Mouse (Mus musculus): ENCODE measurements at regions not wholly inside any gene's neighbourhood (a gene's known extent, or its start where the extent isn't known, plus 50 kb on each side); places are given as distances from the start of the nearest gene placed in this dataset.

DNA sequence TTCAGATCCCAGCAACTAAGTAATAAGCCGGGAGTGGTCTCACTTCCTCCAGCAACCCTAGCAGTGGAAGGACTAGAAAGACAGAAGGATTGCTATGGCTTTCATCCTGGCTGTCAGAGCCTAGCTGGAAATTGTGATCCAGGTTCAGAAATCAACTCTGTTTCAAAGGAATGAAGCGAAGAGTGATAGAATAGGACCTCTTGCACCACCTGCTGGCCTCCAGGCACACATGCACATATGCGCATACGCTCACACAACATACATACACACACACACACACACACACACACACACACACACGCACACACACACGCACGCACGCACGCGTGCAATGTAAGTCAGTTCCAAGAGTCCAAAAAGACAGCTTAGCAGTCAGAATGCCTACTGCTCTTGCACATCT, 147.1 kb downstream of the Gsdmc2 start:
- H3K9ac ChIP-seq (replicated peaks; ENCODE audit: low read length), result no peak overlapping the region
- H3K4me1 ChIP-seq (ENCODE audit: control insufficient read depth, insufficient read depth, low read length), result no peaks in the 10 kb centered on the region
- no peak overlapping the region for H3K27ac ChIP-seq (replicated peaks; ENCODE audit: low read depth, low read length)
- H3K36me3 ChIP-seq (replicated peaks; ENCODE audit: control insufficient read depth, insufficient read depth, low read depth, low read length), result no peaks in the 10 kb centered on the region
- WGBS, result 90% methylated on average over 10 of the region's 10 CpGs
- DNase-seq (ENCODE audit: low spot score), result no peak
- H3K9me3 ChIP-seq (replicated peaks; ENCODE audit: control insufficient read depth, low read length), result no peaks in the 10 kb centered on the region
- no peak overlapping the region for H3K4me3 ChIP-seq (ENCODE audit: low read depth, low read length)
- no peak overlapping the region for H3K4me2 ChIP-seq (ENCODE audit: low read depth, low read length)
- no peaks in the 10 kb centered on the region for H3K27me3 ChIP-seq (ENCODE audit: control insufficient read depth, insufficient read depth, low read length)
- ATAC-seq (replicated peaks; ENCODE audit: insufficient number of reproducible peaks, low FRiP score, low TSS enrichment, low read depth), result no peak

DNA sequence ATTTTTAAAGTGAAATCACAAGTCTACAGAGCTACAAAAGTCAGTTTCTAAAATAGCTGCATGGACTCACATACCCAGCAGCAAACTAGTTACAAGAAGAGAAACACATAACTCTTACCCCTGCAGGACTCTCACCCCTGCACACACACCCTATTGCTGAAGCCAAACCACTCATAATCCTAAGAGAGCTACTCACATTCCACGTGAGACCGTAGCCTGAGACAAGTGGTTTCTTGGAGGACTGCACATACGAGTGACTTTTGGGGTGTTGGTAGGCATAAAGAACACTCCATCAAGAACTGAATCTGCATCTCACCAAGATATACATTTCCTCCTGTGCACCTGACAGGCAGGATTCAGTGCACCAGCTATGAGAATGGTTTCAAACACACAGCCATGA, 150.8 kb downstream of the Gsdmc2 start:
- Histone ChIP-seq H3K4me3 (ENCODE audit: low read depth, low read length) (no peak overlapping the region), H3K27ac (replicated peaks; ENCODE audit: low read depth, low read length) (no peak overlapping the region), H3K9me3 (replicated peaks; ENCODE audit: control insufficient read depth, low read length) (no peaks in the 10 kb centered on the region), H3K27me3 (ENCODE audit: control insufficient read depth, insufficient read depth, low read length) (no peaks in the 10 kb centered on the region), H3K9ac (replicated peaks; ENCODE audit: low read length) (no peak overlapping the region), H3K36me3 (replicated peaks; ENCODE audit: control insufficient read depth, insufficient read depth, low read depth, low read length) (no peaks in the 10 kb centered on the region), H3K4me2 (ENCODE audit: low read depth, low read length) (no peak overlapping the region), H3K4me1 (ENCODE audit: control insufficient read depth, insufficient read depth, low read length) (no peaks in the 10 kb centered on the region)
- DNase-seq (ENCODE audit: low spot score) (no peak), ATAC-seq (replicated peaks; ENCODE audit: insufficient number of reproducible peaks, low FRiP score, low TSS enrichment, low read depth) (no peak)
- WGBS, result 81% methylated on average over 3 of the region's 3 CpGs

DNA sequence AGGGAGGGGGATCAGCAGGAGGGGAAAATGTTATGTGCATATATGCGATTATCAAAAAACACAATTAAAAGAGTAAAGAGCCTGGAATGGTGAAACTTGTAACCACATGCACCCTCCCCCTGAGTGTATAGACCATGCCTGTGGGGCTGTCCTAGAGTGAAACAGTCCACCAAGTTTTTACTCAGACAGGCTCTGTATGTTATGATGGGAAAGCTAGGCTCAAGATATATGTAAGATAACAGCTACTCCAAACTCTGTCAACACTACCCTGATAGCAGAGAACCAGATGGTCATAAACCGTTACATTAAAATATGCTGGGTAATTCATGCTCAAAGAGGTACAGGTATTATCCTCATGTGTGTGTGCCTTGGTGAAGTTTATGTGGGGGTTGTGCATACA, 151.4 kb downstream of the Gsdmc2 start:
- ATAC-seq (replicated peaks; ENCODE audit: insufficient number of reproducible peaks, low FRiP score, low TSS enrichment, low read depth) (no peak), DNase-seq (ENCODE audit: low spot score) (no peak)
- no peaks in the 10 kb centered on the region for H3K9me3 ChIP-seq (replicated peaks; ENCODE audit: control insufficient read depth, low read length)
- no peak overlapping the region for H3K27ac ChIP-seq (replicated peaks; ENCODE audit: low read depth, low read length)
- no peak overlapping the region for H3K9ac ChIP-seq (replicated peaks; ENCODE audit: low read length)
- H3K4me3 ChIP-seq (ENCODE audit: low read depth, low read length), result no peak overlapping the region
- no peaks in the 10 kb centered on the region for H3K4me1 ChIP-seq (ENCODE audit: control insufficient read depth, insufficient read depth, low read length)
- H3K27me3 ChIP-seq (ENCODE audit: control insufficient read depth, insufficient read depth, low read length), result no peaks in the 10 kb centered on the region
- 86% methylated on average over 2 of the region's 2 CpGs for WGBS
- no peak overlapping the region for H3K4me2 ChIP-seq (ENCODE audit: low read depth, low read length)
- H3K36me3 ChIP-seq (replicated peaks; ENCODE audit: control insufficient read depth, insufficient read depth, low read depth, low read length), result no peaks in the 10 kb centered on the region

DNA sequence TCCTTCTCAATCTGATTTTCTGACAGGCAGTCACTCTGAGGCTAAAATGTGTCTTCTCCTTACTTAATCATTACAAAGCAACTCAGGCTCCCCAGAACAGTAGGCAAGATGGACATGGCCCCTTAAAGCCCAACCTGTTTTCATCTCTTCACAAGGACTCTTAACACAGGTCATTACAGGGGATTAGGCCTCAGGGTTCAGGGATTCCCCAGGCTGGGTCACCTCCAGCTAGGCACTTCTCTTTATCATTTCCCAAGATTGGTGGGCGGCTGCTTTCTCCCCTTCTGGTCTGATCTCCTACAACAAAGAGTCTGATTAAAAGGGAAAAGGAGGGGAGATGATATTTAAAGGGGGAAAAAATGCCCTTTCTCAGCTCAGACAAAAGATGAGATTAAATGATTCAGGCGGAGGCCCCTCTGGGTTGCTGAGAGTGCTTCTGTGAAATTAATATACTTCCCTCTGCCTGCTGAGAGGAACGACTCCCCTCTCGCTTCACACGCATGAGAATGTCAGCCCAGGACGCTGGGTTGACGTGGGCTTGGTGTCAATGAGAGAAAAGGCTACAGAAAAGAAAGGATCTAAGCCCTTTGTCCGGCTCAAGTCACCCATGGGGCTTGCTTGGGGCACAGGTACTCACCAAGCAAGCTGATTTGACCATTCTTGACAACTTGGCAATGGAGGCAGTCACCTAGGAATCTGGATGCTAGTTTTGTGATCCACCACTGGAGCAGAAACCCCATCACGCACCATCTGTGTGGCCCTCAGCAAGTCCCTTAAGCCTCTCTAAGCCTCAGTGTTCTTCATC, 152.3 kb downstream of the Gsdmc2 start:
- Histone ChIP-seq H3K27me3 (ENCODE audit: control insufficient read depth, insufficient read depth, low read length) (no peaks in the 10 kb centered on the region), H3K36me3 (replicated peaks; ENCODE audit: control insufficient read depth, insufficient read depth, low read depth, low read length) (no peaks in the 10 kb centered on the region), H3K4me1 (ENCODE audit: control insufficient read depth, insufficient read depth, low read length) (no peaks in the 10 kb centered on the region), H3K27ac (replicated peaks; ENCODE audit: low read depth, low read length) (no peak overlapping the region), H3K9me3 (replicated peaks; ENCODE audit: control insufficient read depth, low read length) (no peaks in the 10 kb centered on the region), H3K4me3 (ENCODE audit: low read depth, low read length) (no peak overlapping the region), H3K9ac (replicated peaks; ENCODE audit: low read length) (no peak overlapping the region), H3K4me2 (ENCODE audit: low read depth, low read length) (no peak overlapping the region)
- DNase-seq (ENCODE audit: low spot score) (peak; percentile 27), ATAC-seq (replicated peaks; ENCODE audit: insufficient number of reproducible peaks, low FRiP score, low TSS enrichment, low read depth) (peak; percentile 82)
- WGBS, result 24% methylated on average over 9 of the region's 9 CpGs

DNA sequence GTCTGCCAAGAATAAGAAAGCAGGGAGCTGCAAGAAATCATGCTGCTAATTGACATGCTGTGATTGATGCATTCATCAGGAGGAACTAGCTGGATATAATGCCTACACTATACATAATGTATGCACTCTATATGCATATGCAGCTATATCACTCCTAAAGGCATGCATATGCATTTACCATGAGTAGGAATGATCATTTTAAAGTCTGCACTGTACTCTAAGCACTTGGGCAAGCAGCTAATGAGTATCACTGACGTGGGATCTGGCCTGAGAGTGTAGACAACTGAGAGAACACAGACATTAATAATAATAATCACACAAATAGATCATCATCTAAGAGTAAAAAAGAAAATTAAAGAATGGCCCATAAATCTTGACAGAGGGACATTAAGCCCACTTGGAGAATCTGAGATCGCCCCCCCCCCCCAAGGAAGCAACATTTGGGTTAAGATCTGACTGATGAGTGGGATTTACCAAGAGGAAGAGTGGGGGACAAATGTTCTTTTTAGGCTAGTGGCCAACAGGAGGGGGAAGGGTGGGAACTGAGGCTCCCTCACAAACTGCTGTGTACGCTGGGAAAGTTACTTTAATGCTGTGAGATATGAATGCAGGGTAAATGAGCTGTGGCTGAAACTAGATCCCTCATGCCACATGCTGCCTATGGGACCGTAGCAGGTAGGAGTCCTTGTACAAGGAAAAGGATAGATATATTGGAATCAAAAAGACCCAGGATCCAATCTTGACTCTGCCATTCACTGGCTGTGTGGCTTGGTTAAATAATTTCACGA, 155.0 kb downstream of the Gsdmc2 start:
- Histone ChIP-seq H3K27me3 (ENCODE audit: control insufficient read depth, insufficient read depth, low read length) (no peaks in the 10 kb centered on the region), H3K27ac (replicated peaks; ENCODE audit: low read depth, low read length) (no peak overlapping the region), H3K4me1 (ENCODE audit: control insufficient read depth, insufficient read depth, low read length) (no peaks in the 10 kb centered on the region), H3K4me3 (ENCODE audit: low read depth, low read length) (no peak overlapping the region), H3K4me2 (ENCODE audit: low read depth, low read length) (no peak overlapping the region), H3K9ac (replicated peaks; ENCODE audit: low read length) (no peak overlapping the region), H3K9me3 (replicated peaks; ENCODE audit: control insufficient read depth, low read length) (no peaks in the 10 kb centered on the region), H3K36me3 (replicated peaks; ENCODE audit: control insufficient read depth, insufficient read depth, low read depth, low read length) (no peaks in the 10 kb centered on the region)
- ATAC-seq (replicated peaks; ENCODE audit: insufficient number of reproducible peaks, low FRiP score, low TSS enrichment, low read depth) (no peak), DNase-seq (ENCODE audit: low spot score) (no peak)
- WGBS, result 69% methylated on average over 5 of the region's 5 CpGs

DNA sequence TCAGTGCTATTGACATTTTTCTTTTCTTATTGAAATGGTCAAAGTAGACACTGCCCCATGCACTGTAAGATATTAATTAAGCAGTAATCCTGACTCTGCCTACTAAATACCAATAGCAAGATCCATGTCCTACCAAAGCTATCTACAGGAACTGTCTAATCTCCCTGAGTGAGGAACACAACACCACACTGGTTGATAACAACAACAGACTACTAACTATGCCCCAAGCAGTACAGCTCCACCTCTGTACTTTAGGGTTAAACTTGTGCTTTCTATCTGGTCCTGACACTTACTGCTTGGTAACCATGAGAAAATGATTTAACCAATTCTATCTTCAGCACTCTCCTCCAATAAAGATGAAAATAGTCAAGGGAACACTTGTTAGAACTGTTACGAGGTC, 157.1 kb downstream of the Gsdmc2 start:
- Histone ChIP-seq H3K27ac (replicated peaks; ENCODE audit: low read depth, low read length) (no peak overlapping the region), H3K36me3 (replicated peaks; ENCODE audit: control insufficient read depth, insufficient read depth, low read depth, low read length) (no peaks in the 10 kb centered on the region), H3K9ac (replicated peaks; ENCODE audit: low read length) (no peak overlapping the region), H3K4me1 (ENCODE audit: control insufficient read depth, insufficient read depth, low read length) (no peaks in the 10 kb centered on the region), H3K4me3 (ENCODE audit: low read depth, low read length) (no peak overlapping the region), H3K4me2 (ENCODE audit: low read depth, low read length) (no peak overlapping the region), H3K9me3 (replicated peaks; ENCODE audit: control insufficient read depth, low read length) (no peaks in the 10 kb centered on the region), H3K27me3 (ENCODE audit: control insufficient read depth, insufficient read depth, low read length) (no peaks in the 10 kb centered on the region)
- 93% methylated on average over 1 of the region's 1 CpGs for WGBS
- ATAC-seq (replicated peaks; ENCODE audit: insufficient number of reproducible peaks, low FRiP score, low TSS enrichment, low read depth) (no peak), DNase-seq (ENCODE audit: low spot score) (no peak)

DNA sequence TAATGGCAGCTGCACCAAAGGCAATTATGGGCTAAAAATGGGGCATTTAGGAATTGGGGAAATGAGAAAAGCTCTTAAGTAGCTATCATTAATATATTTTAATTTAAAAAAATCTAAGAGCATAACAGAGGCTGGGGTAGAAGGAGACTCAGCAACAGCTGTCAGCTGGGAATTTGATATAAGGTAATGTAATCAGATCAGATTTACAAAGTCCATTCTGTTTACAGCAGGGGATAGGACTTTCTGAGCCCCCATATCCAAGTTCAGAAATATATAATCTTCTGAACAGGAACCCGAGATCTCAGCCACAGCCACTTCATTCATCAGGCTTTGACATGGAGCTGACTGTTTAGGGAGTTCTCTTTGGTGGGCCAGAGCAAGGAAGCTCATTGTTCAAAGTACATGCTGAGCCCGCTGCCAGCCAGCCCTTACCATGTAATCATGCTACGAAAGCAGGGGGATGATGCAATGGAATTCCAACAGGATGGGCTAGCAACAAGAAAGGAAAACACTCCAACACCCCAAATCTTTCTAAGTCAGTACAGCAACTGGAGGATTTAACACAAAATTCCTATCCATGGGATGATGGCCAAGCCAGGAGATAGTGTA, 157.9 kb downstream of the Gsdmc2 start:
- DNase-seq (ENCODE audit: low spot score), result no peak
- Histone ChIP-seq H3K9me3 (replicated peaks; ENCODE audit: control insufficient read depth, low read length) (no peaks in the 10 kb centered on the region), H3K9ac (replicated peaks; ENCODE audit: low read length) (no peak overlapping the region), H3K36me3 (replicated peaks; ENCODE audit: control insufficient read depth, insufficient read depth, low read depth, low read length) (no peaks in the 10 kb centered on the region), H3K27ac (replicated peaks; ENCODE audit: low read depth, low read length) (no peak overlapping the region), H3K27me3 (ENCODE audit: control insufficient read depth, insufficient read depth, low read length) (no peaks in the 10 kb centered on the region), H3K4me2 (ENCODE audit: low read depth, low read length) (no peak overlapping the region), H3K4me1 (ENCODE audit: control insufficient read depth, insufficient read depth, low read length) (no peaks in the 10 kb centered on the region), H3K4me3 (ENCODE audit: low read depth, low read length) (no peak overlapping the region)
- 66% methylated on average over 3 of the region's 3 CpGs for WGBS
- no peak for ATAC-seq (replicated peaks; ENCODE audit: insufficient number of reproducible peaks, low FRiP score, low TSS enrichment, low read depth)

All from embryonic facial prominence, embryonic 11.5 days (tissue).